Mouse (Mus musculus) kidney, embryonic 16.5 days (tissue): Measurements from ENCODE around the gene Nln. TPM values are rescaled to one million over a fixed set of nuclear protein-coding genes. Genes with fewer than 3 reads are reported as not detected.

Source experiments
- ATAC-seq: fragments of 200-750 bp; cut with Nextera tagmentation; 2 replicates; pipeline ENCODE4 v1.8.0; 2017; ENCODE audit warnings: moderate TSS enrichment; ENCODE audit not compliant: low FRiP score, low TSS enrichment
- H3K27ac ChIP-seq: fragments of 300-500 bp; sonication (generic); 2 replicates; pipeline ENCODE4 v1.5.1; 2014; ENCODE audit warnings: low read length
- H3K27me3 ChIP-seq: fragments of 300-500 bp; sonication (generic); 2 replicates; pipeline ENCODE4 v1.6.1; 2014; ENCODE audit warnings: low read length, control low read depth, mixed read lengths; ENCODE audit not compliant: insufficient read depth
- H3K36me3 ChIP-seq: fragments of 300-500 bp; sonication (generic); 2 replicates; pipeline ENCODE4 v1.6.1; 2014; ENCODE audit warnings: low read length, control low read depth, mixed read lengths; ENCODE audit not compliant: insufficient read depth
- H3K4me1 ChIP-seq: fragments of 300-500 bp; sonication (generic); 2 replicates; pipeline ENCODE4 v1.6.1; 2014; ENCODE audit warnings: low read length, control low read depth, mixed read lengths; ENCODE audit not compliant: insufficient read depth
- H3K4me2 ChIP-seq: fragments of 300-500 bp; sonication (generic); replicated peaks from 2 replicates; pipeline ENCODE4 v1.6.1; 2014; ENCODE audit warnings: low read depth, low read length
- H3K4me3 ChIP-seq: fragments of 300-500 bp; sonication (generic); 2 replicates; pipeline ENCODE4 v1.5.1; 2014; ENCODE audit warnings: mild to moderate bottlenecking, low read length
- H3K9ac ChIP-seq: fragments of 300-500 bp; sonication (generic); replicated peaks from 2 replicates; pipeline ENCODE4 v1.6.1; 2014; ENCODE audit warnings: low read length
- H3K9me3 ChIP-seq: fragments of 300-500 bp; sonication (generic); 2 replicates; pipeline ENCODE4 v1.6.1; 2016; ENCODE audit warnings: low read length, control low read depth
- WGBS: fragments of 180-500 bp; shearing (Covaris S2); extraction: QIAGEN DNeasy Blood & Tissue Kit; methylation state at CpG from one replicate; pipeline ENCODE4 v1.1.7; 2014; 5-methylcytosine and 5-hydroxymethylcytosine counted together
- polyA plus RNA-seq: library from polyadenylated mRNA; unstranded; fragments of >200 nt; fragmentation: Nextera tagmentation; extraction: Ambion mirVana; gene quantifications from 2 replicates; pipeline ENCODE4 v1.2.1, GENCODE M21; 2015

Gene Nln
- polyA plus RNA-seq, 1 experiment from 2014 or later = 20.5 TPM

GRCm38 (mm10) chr13:103980414-103980813, 129.0 kb downstream of the Nln start:
- no peaks in the 10 kb centered on the region for H3K27me3 ChIP-seq
- H3K36me3 ChIP-seq = no peaks in the 10 kb centered on the region
- H3K4me2 ChIP-seq = no peak overlapping the region
- ATAC-seq = no peak
- H3K4me1 ChIP-seq = no peaks in the 10 kb centered on the region
- H3K4me3 ChIP-seq = no peak overlapping the region
- H3K9ac ChIP-seq = no peak overlapping the region
- WGBS = 84% methylated on average over 5 of the region's 5 CpGs
- no peak overlapping the region for H3K27ac ChIP-seq
- H3K9me3 ChIP-seq = peaks cover 4% of the 10 kb centered on the region; the same call in 1 of the 2 replicates

- ATAC-seq = peak; percentile 81
- no peak overlapping the region for H3K4me2 ChIP-seq
- H3K36me3 ChIP-seq = no peaks in the 10 kb centered on the region
- H3K27me3 ChIP-seq = no peaks in the 10 kb centered on the region
- H3K9me3 ChIP-seq = peaks cover 4% of the 10 kb centered on the region; the same call in 1 of the 2 replicates
- peak overlapping the region; percentile 80 for H3K27ac ChIP-seq
- H3K4me1 ChIP-seq = peaks cover 3% of the 10 kb centered on the region; the same call in 1 of the 2 replicates
- 33% methylated on average over 5 of the region's 5 CpGs for WGBS
- no peak overlapping the region; the same call in 1 of the 2 replicates for H3K9ac ChIP-seq
- no peak overlapping the region for H3K4me3 ChIP-seq
Observed at GRCm38 (mm10) chr13:103978286-103978866, 131.0 kb downstream of the Nln start.

GRCm38 (mm10) chr13:103977844-103978243, 131.6 kb downstream of the Nln start:
- Histone ChIP-seq H3K4me1 (peaks cover 3% of the 10 kb centered on the region; the same call in 1 of the 2 replicates), H3K9ac (no peak overlapping the region; the same call in 1 of the 2 replicates), H3K27ac (peak overlapping the region; percentile 80), H3K27me3 (no peaks in the 10 kb centered on the region), H3K9me3 (peaks cover 4% of the 10 kb centered on the region; the same call in 1 of the 2 replicates), H3K4me2 (no peak overlapping the region), H3K4me3 (no peak overlapping the region), H3K36me3 (no peaks in the 10 kb centered on the region)
- peak; percentile 63 for ATAC-seq
- 58% methylated on average over 6 of the region's 6 CpGs for WGBS

GRCm38 (mm10) chr13:103976181-103976724, 133.2 kb downstream of the Nln start:
- 66% methylated on average over 4 of the region's 4 CpGs for WGBS
- H3K9ac ChIP-seq = no peak overlapping the region
- H3K36me3 ChIP-seq = no peaks in the 10 kb centered on the region
- no peaks in the 10 kb centered on the region for H3K9me3 ChIP-seq
- no peak overlapping the region for H3K4me2 ChIP-seq
- no peak overlapping the region for H3K4me3 ChIP-seq
- H3K4me1 ChIP-seq = peaks cover 3% of the 10 kb centered on the region; the same call in 1 of the 2 replicates
- ATAC-seq = no peak
- no peak overlapping the region for H3K27ac ChIP-seq
- H3K27me3 ChIP-seq = no peaks in the 10 kb centered on the region

- no peak overlapping the region for H3K4me2 ChIP-seq
- no peaks in the 10 kb centered on the region for H3K27me3 ChIP-seq
- no peaks in the 10 kb centered on the region for H3K9me3 ChIP-seq
- H3K4me3 ChIP-seq = no peak overlapping the region
- no peaks in the 10 kb centered on the region for H3K36me3 ChIP-seq
- peaks cover 7% of the 10 kb centered on the region; the same call in 1 of the 2 replicates for H3K4me1 ChIP-seq
- WGBS = 69% methylated on average over 10 of the region's 10 CpGs
- no peak overlapping the region for H3K27ac ChIP-seq
- no peak overlapping the region for H3K9ac ChIP-seq
- ATAC-seq = peak; percentile 75; the same call in 1 of the 2 replicates
Observed at GRCm38 (mm10) chr13:103975101-103975500, 134.3 kb downstream of the Nln start.

- Histone ChIP-seq H3K27ac (no peak overlapping the region), H3K9ac (no peak overlapping the region), H3K9me3 (no peaks in the 10 kb centered on the region), H3K4me1 (peaks cover 10% of the 10 kb centered on the region; the same call in 1 of the 2 replicates), H3K36me3 (no peaks in the 10 kb centered on the region), H3K27me3 (no peaks in the 10 kb centered on the region), H3K4me3 (no peak overlapping the region), H3K4me2 (no peak overlapping the region)
- WGBS = 56% methylated on average over 5 of the region's 5 CpGs
- no peak for ATAC-seq
Observed at GRCm38 (mm10) chr13:103973977-103974376, 135.4 kb downstream of the Nln start.

Other genes starting within 250 kb of the Nln start
- 15.8 and 18.2 TPM in 2 replicates for gene Erbin, start 189.1 kb downstream of the Nln start, polyA plus RNA-seq
- 6.7 and 7.1 TPM in 2 replicates for gene Sgtb, start 127 bp upstream of the Nln start, polyA plus RNA-seq
- 60.5 and 62.7 TPM in 2 replicates for gene Trappc13, start 68.9 kb upstream of the Nln start, polyA plus RNA-seq
- gene Trim23, start 69.2 kb upstream of the Nln start, polyA plus RNA-seq = 19.7 and 21.2 TPM in 2 replicates
- gene Cenpk, start 119.0 kb upstream of the Nln start, polyA plus RNA-seq = 58.6 and 62.4 TPM in 2 replicates
- 16.7 and 17.9 TPM in 2 replicates for gene Ppwd1, start 119.2 kb upstream of the Nln start, polyA plus RNA-seq
- 1.9 and 3.2 TPM in 2 replicates for gene Adamts6, start 178.2 kb upstream of the Nln start, polyA plus RNA-seq